Mouse (Mus musculus): ENCODE measurements around the gene Nrip1.

Gene Nrip1

GRCm38 (mm10) chr16:76315642-76316041 is 58.0 kb downstream of the Nrip1 start:
- DNase-seq (ENCODE audit: low spot score) = no peak

GRCm38 (mm10) chr16:76314013-76314950 is 59.3 kb downstream of the Nrip1 start:
- no peak for DNase-seq (ENCODE audit: low spot score)

- no peak for DNase-seq (ENCODE audit: low spot score)
Measured at GRCm38 (mm10) chr16:76312887-76313420, 60.7 kb downstream of the Nrip1 start.

- DNase-seq (ENCODE audit: low spot score) = no peak
Measured at GRCm38 (mm10) chr16:76310791-76311190, 62.8 kb downstream of the Nrip1 start.

- no peak for DNase-seq (ENCODE audit: low spot score)
Measured at GRCm38 (mm10) chr16:76310286-76310685, 63.3 kb downstream of the Nrip1 start.

GRCm38 (mm10) chr16:76309280-76309679 is 64.3 kb downstream of the Nrip1 start:
- no peak for DNase-seq (ENCODE audit: low spot score)

- no peak for DNase-seq (ENCODE audit: low spot score)
Measured at GRCm38 (mm10) chr16:76307039-76307438, 66.6 kb downstream of the Nrip1 start.

- DNase-seq (ENCODE audit: low spot score) = no peak
Measured at GRCm38 (mm10) chr16:76306446-76306845, 67.2 kb downstream of the Nrip1 start.

- DNase-seq (ENCODE audit: low spot score) = no peak
Measured at GRCm38 (mm10) chr16:76303436-76303835, 70.2 kb downstream of the Nrip1 start.

- DNase-seq (ENCODE audit: low spot score) = no peak
Measured at GRCm38 (mm10) chr16:76301728-76302050, 71.9 kb downstream of the Nrip1 start.

GRCm38 (mm10) chr16:76301037-76301727 is 72.4 kb downstream of the Nrip1 start:
- no peak for DNase-seq (ENCODE audit: low spot score)

GRCm38 (mm10) chr16:76300452-76300851 is 73.2 kb downstream of the Nrip1 start:
- no peak for DNase-seq (ENCODE audit: low spot score)

- DNase-seq (ENCODE audit: low spot score) = no peak
Measured at GRCm38 (mm10) chr16:76299511-76299910, 74.1 kb downstream of the Nrip1 start.

GRCm38 (mm10) chr16:76295322-76295721 is 78.3 kb downstream of the Nrip1 start:
- no peak for DNase-seq (ENCODE audit: low spot score)

GRCm38 (mm10) chr16:76294550-76294949 is 79.1 kb downstream of the Nrip1 start:
- no peak for DNase-seq (ENCODE audit: low spot score)

- no peak for DNase-seq (ENCODE audit: low spot score)
Measured at GRCm38 (mm10) chr16:76293765-76294463, 79.7 kb downstream of the Nrip1 start.

- no peak for DNase-seq (ENCODE audit: low spot score)
Measured at GRCm38 (mm10) chr16:76293176-76293575, 80.5 kb downstream of the Nrip1 start.

- no peak for DNase-seq (ENCODE audit: low spot score)
Measured at GRCm38 (mm10) chr16:76292656-76293055, 81.0 kb downstream of the Nrip1 start.

GRCm38 (mm10) chr16:76291366-76291765 is 82.3 kb downstream of the Nrip1 start:
- no peak for DNase-seq (ENCODE audit: low spot score)

GRCm38 (mm10) chr16:76289495-76289894 is 84.1 kb downstream of the Nrip1 start:
- no peak for DNase-seq (ENCODE audit: low spot score)

- no peak for DNase-seq (ENCODE audit: low spot score)
Measured at GRCm38 (mm10) chr16:76283796-76284195, 89.8 kb downstream of the Nrip1 start.

- DNase-seq (ENCODE audit: low spot score) = no peak
Measured at GRCm38 (mm10) chr16:76281850-76282249, 91.8 kb downstream of the Nrip1 start.
